Mouse (Mus musculus) erythroid progenitor cell, adult 5-6 weeks (primary cell): ENCODE results near the gene Higd1a. TPM values are rescaled to one million over a fixed set of nuclear protein-coding genes. Genes with fewer than 3 reads are reported as not detected.

Experiments
- ATAC-seq: replicated peaks from 2 replicates; pipeline ENCODE4 v1.8.0; 2016; ENCODE audit warnings: moderate number of reproducible peaks, mild to moderate bottlenecking, moderate TSS enrichment, inconsistent platforms; ENCODE audit not compliant: poor library complexity, low FRiP score, severe bottlenecking
- total RNA-seq, 2 experiments: library from RNA; stranded (forward) in 1 of 2; stranded (reverse) in 1 of 2; fragments of 150-400 nt in 1 of 2; fragments of 186-747, 209-891 nt in 1 of 2; gene quantifications; 2 replicates each; pipeline versions ENCODE4 v1.2.3 to v1.2.4; 2015 to 2017; ENCODE audit warnings: low replicate concordance in 2 of 2

The Higd1a gene
- total RNA-seq, 2 experiments from 2014 or later = 19.4 to 24.3 TPM

DNA sequence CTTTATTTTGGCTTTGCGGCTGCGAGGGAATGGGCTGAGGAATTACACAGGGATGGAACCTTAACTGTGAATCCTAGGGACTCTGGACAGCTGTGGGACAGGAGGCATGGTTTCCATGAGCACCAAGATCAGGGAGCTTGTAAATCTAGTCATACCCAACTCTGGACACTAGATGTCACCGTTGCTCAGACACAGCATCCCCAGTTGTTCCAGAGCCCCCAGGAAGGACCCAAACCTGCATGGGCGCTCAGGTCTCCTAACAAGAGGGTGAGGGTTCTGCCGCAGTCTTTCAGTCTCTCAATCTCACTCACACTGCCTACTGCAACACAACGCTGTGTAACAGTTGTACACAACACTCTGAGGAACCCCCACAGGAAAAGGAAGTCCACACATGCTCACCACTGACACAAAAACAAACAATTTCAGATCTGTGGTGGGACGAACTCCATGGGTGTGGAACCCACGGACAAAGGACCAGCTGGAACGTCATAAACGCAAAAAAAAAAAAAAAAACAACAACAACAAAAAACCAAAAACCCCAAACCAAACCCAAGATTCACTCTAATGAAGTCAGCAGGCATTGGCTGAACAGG is 11.5 kb downstream of the Higd1a start:
- 0 out of 2 replicates have a peak, but pooled peaks have one; percentile 46 for ATAC-seq

DNA sequence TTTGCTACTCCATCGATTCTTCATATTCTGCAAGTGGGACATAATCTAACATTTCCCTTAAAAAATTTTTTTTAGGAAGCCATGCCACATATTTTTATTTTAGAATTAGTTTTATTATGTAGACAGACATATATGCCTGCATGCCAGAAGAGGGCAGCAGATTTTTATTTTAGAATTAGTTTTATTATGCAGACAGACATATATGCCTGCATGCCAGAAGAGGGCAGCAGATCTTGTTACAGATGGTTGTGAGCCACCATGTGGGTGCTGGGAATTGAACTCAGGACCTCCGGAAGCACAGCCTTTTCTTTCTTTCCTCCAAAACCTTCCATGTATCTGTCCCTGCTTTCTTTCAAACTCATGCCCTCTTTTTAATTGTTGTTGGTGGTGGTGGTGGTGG is 15.2 kb downstream of the Higd1a start:
- no peak for ATAC-seq

DNA sequence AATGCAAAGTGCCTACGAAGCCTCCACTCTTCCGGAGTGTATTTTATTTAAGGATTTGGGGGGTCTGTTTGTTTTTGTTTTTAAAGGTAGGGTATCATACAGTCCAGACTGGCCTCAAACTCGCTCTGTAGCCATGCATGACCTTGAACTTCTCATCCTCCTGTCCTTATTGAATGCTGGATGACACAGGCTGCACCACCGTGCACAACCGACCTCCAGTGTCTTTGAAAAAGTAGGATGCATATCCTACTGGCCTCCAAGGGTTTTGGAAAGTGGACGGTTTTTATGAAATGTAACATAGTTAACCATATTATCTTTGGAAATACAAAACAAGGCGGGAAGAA is 18.6 kb downstream of the Higd1a start:
- no peak for ATAC-seq

DNA sequence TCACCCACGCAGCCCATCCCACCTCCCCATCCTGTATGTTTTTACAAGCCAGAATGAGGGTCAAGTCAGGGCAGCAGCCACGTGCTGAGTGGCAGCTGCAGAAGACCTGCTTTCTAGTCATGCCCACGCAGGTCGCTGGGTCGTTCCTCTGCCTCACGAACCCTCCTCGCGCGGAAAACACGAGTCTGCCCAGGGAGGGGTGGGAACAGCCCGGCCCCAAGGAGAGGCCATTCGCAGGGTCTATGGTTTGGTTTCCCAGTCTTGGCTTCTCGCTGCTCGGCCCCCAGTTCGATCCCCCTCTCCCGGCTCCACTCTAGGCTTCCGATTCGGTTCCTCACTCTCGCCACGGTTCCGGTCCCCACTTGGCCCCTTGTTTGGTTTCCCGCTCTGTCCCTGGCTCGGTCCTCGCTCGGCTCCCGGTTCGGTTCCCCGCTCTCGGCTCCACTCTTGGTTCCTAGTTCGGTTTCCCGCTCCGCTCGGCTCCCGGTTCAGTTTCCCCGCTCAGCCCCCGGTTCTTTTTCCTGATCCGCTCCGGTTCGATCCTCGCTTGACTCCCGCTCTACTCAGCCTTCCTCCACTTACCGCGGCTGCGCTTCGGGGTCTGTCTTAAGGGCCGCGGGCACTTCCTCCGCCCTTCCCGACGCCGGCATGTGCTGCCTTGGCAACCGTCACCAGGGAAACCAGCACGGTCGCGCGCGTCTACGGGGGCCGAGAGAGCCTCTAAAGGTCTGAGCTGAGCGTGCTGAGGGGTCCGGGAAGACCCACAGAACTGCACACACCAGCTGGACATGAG is 19.1 kb downstream of the Higd1a start, which contains the start of gene Ccdc13:
TSS of gene Ccdc13 (minus strand) at position 633 of the 793 bp plus-strand sequence.
- no peak for ATAC-seq

DNA sequence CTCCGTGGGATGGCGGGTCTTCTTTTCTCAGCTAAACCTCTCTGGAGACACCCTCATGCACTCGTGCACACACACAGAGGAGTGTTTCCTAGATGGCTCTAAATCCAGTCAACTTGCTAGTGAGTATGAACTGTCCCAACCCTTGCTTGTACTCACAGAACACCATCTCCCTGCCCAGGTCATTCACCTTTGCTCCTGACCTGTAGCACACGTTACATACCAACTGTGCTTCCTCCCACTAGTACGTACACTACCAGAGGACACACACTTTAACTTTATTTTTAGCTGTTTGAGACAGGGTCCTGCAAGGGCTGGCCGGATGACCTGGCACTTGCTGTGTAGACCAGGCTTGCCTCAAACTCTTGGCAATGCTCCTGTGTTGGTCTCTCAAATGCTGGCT is 20.2 kb downstream of the Higd1a start:
- ATAC-seq = no peak

DNA sequence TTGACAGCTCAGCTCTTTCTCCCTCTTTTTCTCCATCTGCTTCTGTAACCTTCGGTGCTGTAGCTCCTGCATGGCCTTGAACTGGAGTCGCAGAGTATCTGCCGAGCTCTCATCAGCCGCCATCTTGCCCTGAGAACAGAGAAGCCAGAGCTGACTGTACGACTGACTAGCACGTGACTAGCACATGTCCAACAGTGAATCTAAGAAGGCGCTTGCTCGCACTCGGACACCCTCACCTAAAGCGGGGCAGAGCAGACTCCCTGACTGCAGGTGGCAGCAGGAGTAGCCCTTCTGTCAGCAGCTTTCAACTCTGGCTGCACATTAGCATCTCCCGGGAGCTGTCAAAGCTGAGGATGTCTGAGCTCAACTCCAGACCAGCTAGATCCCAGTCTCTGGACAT is 24.3 kb downstream of the Higd1a start:
- no peak for ATAC-seq

DNA sequence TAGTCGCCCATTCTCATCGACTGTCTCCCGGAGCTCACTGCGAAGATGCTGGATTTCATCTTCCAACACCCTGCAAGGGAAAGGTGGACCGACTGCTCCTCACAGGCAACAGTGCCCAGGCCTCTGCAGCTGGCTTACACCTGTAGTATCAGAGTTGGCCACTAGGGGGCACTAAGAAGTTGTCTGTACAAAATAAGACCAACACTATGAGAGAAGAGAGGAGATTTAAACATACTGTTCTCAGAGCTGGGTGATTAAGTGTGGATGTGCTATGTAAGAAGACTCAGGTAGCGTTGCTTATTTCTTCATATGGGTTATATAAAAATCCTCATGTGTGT is 27.2 kb downstream of the Higd1a start:
- peak; percentile 61 for ATAC-seq

DNA sequence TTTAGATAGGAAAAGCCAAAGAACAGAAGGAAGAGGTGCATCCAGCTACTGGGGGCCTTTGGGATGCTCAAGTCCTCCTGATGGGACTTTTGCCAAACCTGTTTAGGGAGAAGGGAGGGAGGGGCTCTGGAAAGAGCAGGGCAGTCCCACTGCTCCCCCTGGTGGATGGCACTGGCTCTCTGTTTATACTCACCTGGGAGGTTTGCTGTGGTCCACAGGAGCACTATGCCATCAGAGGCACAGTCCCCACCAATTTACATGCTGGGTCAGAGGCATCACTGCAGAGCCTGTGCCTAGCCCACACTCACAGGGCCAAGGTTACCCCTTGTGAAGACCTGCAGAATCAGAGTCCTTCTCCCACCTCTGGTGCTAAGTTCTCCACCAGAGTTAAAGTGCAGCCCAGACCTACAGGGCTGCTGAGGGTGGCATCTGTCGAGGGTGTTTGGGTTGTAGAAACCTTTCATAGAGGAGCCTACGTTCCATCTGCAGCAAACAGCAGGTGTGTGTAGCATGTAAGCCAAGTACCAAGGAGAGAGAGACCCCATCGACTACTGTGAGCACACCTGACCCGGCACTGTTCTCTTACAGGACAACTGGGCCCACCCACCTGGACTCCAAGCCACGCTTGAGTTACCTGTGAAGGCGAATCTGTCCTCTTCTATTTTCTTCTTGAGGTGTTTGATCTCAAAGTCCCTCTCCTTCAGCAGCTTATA is 27.8 kb downstream of the Higd1a start:
- ATAC-seq = 0 out of 2 replicates have a peak, but pooled peaks have one; percentile 21

DNA sequence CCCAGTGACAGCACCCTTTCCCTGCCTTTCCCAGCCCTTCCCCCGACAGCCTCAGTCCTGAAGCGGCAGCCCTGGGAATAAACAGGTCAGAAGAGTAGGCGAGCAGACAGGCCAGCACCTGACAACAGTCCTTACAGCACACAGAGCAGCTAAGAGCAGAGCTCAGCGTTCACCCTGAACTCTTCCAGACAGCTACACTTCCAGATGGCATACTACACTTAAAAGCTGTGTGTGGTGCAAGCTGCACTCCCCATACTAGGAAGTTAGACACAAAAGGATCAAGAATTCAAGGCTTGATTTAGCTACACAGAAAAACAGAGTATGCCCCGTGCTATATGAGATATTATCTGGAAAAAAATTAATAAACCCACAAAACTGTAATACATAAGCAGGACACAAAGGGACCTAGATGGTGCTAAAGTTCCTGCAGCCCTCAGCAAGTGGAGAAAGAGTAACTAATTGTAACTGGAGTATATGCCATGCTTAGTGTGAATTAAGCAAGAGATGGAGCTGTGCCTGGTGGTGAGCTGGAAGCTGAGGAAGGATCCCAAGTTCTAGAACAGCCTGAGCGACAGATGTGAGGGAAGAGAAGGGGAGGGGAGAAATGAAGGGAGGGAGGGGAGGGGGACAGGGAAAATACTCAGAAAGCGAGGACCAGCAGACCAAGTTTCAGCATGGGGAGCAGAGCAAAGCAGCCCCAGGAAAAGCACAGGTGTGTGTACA is 28.7 kb downstream of the Higd1a start:
- ATAC-seq = no peak

DNA sequence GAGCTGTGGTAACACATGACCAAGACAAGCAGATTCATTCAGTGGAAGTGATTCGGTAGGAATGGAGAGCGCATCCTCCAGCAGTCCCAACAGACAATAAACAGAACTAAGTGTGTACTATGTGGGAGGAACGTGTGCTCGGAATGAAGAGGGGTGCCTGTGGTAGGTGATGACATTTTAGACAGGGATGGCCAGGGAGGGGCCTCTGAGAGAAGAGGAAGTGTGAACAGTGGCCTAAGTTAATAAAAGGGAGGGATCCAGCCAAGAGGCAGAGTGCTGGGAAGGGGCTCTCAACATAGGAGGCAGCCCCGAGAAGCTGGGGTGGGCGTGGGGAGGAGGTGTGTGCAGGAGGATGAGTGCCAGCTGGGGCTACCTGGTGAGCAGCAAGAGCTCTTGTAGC is 29.8 kb downstream of the Higd1a start:
- no peak for ATAC-seq

DNA sequence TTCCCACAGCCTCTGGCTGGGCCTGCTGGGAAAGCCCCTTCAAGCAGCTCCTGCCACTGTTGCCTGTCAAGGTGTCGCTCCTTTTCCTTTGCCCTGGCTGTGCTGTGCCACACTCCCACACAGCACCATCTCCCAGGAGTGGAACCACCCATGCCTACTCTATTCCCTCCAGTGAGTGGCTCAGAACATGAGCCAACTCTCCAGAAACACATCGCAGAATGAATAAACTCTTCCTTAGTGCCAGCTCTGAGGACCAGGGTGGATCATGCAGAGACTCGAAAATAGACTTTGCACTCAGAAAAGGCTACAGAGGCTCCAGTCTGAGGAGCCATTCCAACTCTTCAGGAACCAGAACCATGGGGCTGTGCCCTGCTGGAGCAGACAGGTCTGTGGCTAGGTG is 31.8 kb downstream of the Higd1a start:
- no peak for ATAC-seq

DNA sequence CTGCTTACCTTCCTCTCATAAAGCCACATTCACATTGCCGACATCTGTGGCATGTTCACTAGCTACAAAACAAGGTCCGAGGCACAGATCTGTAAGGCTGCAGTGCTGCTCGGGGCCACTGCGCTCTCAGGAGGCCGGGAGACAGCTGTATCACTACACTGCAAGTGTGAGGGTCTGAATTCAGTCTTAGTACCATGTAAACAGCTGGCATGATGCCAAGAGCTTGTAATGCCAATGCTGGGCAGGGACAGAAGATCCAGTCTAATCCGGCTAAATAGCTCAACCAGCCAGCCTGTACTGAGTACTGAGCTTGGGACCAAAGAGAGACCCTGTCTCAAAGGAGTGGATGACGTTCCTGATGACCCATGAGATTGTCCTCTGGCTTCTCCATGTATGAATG is 34.2 kb downstream of the Higd1a start:
- ATAC-seq = no peak

DNA sequence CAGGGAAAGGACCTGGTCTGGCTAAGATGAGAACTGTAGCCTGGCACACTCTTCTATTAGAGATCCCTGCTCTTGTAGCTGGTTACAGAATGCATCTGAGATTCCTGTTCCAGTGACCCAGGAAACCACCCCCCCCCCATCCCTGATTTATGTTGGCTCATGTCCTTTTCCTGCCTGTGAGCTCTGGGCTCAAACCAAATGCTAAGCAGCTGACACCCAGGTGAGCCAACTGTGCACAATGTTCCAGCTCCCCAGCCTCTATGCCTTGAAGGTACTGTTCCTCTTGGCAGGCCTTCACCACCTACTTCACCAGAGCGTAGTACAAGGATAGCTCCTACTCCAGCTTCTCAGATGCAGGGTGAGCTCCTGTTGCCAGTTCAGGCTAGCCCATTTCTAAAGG is 35.1 kb downstream of the Higd1a start:
- ATAC-seq = no peak

DNA sequence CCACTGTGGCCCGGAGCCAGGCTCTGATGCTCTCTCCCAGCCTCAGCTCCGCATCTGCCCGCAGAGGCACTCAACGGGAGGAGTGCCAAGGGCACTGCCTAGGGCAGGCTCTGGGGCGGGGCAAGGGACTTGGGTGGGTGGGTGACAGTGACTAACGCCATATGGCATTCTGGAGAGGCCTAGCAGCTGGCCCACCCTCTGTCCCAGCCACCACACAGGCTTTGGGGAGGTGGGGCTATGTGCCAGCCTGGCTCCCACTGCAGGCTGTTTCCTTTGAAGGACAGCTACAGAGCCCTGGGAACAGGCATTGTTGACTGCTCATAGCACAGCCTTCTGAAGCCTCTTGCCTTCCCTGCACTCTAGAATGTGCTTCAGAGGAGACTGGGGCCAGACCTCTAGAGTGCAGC is 35.6 kb downstream of the Higd1a start:
- ATAC-seq = no peak

DNA sequence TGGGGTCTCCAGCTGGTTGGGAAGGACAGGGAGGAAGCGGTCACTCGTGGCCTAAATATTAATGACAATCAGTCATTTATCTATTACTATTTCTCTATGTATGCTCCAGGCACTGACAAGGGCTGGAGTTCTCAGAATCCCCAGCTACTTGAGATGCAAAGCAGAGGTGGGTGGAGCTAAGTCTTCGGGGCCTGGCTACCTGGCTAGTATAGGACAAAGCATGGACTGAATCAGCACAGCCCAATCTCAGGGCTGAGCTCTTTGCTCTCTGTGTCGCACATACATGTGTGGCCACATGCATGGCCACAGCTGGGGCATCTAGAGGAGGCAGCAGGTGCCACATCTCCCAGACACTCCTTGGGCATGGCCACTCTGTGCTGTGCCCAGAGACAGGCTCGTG is 37.4 kb downstream of the Higd1a start:
- no peak for ATAC-seq

DNA sequence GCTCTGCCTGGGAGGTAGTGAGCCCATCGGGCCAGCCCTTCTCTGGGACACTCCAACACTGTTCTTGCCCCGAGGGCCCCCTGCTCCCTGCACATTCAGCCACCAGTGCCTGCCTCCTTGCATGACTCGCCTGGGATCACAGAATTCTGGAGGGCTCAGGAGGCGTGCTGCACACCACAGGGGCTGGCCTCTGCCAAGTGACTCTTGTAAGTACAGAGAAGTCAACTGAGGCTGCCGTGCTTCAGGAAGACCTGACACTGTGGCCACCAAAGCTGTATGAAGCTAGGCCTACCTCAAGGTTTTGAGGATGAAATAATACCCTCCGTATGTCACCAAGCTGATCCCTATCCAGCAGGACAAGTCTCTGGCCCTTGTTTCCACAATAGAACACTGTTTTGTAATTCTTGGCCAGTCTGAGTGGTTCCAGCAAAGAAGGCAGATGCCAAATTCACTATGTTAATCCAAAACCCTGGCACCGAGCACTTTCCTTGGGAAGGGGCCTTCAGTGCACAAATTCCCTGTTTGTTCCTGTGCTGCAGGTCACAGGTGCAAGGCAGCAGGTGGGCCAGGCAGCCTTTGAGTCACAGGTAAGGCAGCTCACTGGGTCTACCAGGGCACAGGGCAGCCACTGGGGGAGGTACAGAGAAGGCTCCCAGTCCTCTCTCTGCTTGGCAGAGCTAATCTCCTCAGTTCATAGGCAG is 38.2 kb downstream of the Higd1a start:
- no peak for ATAC-seq

DNA sequence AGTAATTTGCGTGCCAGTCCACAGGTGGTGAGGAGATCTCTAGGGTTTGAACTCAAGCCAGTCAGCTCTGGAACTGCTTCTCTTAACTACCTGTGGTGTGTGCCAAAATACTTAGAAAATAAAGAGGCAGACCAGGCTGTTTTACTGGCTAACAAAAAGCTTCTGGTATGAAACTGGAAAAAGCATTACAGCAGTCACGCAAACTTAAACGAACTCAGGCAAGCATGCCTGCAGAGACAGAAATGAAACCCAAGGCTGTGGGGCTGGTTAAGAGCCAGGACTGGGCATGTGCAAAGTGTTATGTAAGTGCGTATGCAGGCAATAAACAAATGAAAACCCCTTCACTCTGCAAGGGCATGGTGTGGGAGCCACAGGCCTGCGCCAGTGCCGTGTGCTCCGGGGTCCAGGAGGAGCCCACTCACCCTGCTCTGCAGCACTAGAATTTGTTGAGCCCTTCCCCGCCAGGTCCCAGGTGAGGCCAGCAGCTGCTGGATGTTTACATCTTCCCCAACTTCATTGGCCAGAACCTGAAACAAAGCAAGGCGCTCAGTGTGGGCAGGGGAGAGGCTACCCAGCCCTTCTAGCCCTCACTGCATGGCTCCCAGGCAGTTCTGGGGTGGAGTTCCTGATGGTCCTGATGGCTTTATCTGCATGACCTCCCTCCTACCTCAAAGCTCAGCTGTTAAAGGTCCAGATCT is 38.9 kb downstream of the Higd1a start:
- no peak for ATAC-seq

DNA sequence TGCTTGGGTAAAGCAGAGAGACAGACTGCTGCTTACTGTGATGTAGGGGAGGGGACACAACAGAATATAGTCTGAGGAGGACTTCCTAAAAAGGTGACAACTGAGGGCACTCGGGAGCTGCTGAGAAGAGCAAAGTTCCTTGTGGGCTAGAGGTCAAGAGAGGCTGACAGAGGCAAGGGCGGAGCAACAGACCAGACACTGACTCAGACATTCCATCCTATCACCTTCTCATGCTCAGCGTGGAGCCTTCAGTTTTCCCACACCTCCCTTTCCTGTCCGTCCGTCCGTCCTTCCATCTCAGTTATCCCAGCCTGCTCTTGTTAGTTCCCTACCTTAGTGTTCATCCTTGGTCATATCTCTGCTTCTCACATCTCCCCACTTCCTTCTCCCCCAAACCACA is 43.0 kb downstream of the Higd1a start:
- ATAC-seq = no peak

DNA sequence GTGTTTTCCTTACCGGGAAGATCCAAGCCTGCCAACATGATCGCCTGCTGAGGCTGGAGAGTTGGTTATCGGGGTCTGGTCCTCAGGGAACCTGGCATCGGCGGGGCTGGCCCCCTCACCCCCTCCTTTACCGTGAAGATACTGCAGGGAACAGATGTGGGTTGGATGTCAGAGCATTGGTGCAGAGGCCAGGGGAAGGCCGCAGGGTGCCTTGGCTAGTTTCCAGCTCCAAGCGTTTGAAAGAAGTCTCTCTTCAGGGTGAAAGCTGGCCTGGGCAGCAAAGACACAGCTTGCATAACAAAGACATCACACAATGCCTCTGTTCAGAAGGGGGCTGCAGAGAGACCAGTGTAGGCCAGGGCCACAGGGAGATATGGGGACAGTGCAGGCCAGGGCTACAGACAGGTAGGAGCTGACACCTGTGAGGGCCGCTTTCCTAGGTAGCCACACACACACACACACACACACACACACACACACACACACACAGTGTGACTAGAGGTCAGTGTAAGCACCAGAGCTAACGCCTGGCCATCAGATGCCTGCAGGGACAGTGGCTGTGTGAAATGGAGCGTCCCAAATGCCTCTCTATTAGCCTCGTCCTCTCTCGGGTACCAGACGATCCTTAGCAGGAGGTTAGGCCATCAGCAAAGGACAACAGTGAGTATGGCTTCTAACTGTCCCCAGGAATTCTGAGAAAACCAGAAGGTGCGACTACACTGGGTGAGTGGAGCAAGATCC is 47.9 kb downstream of the Higd1a start:
- ATAC-seq = no peak
